Mouse (Mus musculus) lung, adult 18-20 months (tissue): ENCODE data around the gene Yars.
A peak's percentile ranks its signal among the peaks of the same experiment; 100 is the strongest.

ENCODE experiments used
- DNase-seq, 2 experiments: peaks; one replicate each; pipeline ENCODE4 v3.0.0; 2022; ENCODE audit warnings: mixed read lengths in 2 of 2

Yars gene

GRCm38 (mm10) chr4:129254571-129254970 lies 65.0 kb downstream of the Yars start:
- no peak for DNase-seq

- peak; percentile 74 to 84 for DNase-seq
Observed at GRCm38 (mm10) chr4:129256450-129257380, 67.2 kb downstream of the Yars start.

- no peak for DNase-seq
Observed at GRCm38 (mm10) chr4:129259101-129259500, 69.5 kb downstream of the Yars start.

GRCm38 (mm10) chr4:129260678-129261077 lies 71.1 kb downstream of the Yars start:
- no peak for DNase-seq

- no peak for DNase-seq
Observed at GRCm38 (mm10) chr4:129261196-129261595, 71.6 kb downstream of the Yars start, which contains the start of gene C77080. Gene C77080 (minus strand): TSS chr4:129261404.

GRCm38 (mm10) chr4:129263225-129264021 lies 73.9 kb downstream of the Yars start:
- peak; percentile 84 to 88 for DNase-seq

- DNase-seq = no peak
Observed at GRCm38 (mm10) chr4:129266191-129266590, 76.6 kb downstream of the Yars start.

- DNase-seq = no peak
Observed at GRCm38 (mm10) chr4:129266821-129267220, 77.3 kb downstream of the Yars start.

- peak; percentile 52 to 69 for DNase-seq
Observed at GRCm38 (mm10) chr4:129268698-129269097, 79.1 kb downstream of the Yars start.
